In the genomic region with DNA sequence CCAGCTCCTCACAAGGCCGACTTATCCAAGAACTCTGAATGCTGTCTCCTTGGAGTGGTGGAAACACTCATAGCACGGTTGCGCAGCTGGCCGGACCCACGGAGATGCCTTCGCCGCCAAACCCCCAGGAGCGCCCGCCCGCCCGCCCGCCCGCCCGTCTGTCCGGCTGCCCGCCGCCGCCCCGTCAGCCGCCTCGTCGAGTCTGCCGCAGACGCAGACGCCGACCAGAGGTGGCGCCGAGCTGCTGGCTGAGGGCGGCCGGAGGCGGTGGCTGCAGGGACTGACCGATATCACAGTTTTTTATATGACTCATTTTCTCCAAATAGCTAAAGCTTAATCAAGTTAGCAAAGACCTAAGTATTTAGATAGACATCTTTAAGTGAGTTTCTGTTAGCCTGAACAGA, we compare ENCODE assay signal across 7 mouse cellular contexts. TPM values are rescaled to one million over a fixed set of nuclear protein-coding genes. Genes with fewer than 3 reads are reported as not detected.
DNase-seq lines count a peak whose midpoint lies in the region; ATAC-seq and TF ChIP-seq lines count a peak whose summit lies in the region.

No protein-coding gene starts in this region.

- WGBS in intestine, embryonic 14.5 days, result 1% methylated on average over 32 of the region's 32 CpGs
- 2% methylated on average over 32 of the region's 32 CpGs for WGBS in liver, adult 2 months
- WGBS in midbrain, embryonic 14.5 days, result 2% methylated on average over 32 of the region's 32 CpGs

- in situ Hi-C loops in Patski (cut with MboI; ENCODE audit: low pct_unique_long_range_greater_than_20kb), result loop anchor here (25.0 kb wide), 1 partner anchor 485 kb away; no protein-coding TSS in a partner anchor

- H3K27ac ChIP-seq in intestine, embryonic 14.5 days (ENCODE audit: low read depth), result no peak overlapping the region
- H3K27ac ChIP-seq in liver, adult 2 months (replicated peaks; ENCODE audit: insufficient read depth, low read depth, low read length), result no peak overlapping the region
- no peak overlapping the region for H3K27ac ChIP-seq in midbrain, embryonic 14.5 days (replicated peaks; ENCODE audit: low read depth, low read length)

- no peak overlapping the region for H3K9ac ChIP-seq in intestine, embryonic 14.5 days (ENCODE audit: low read length)
- H3K9ac ChIP-seq in liver, adult 2 months (ENCODE audit: low read depth, low read length), result no peak overlapping the region
- H3K9ac ChIP-seq in midbrain, embryonic 14.5 days (replicated peaks; ENCODE audit: low read length), result peak overlapping the region; percentile 29; the same call in 1 of the 2 replicates

- ATAC-seq in Patski, result no peak
- ATAC-seq in intestine, embryonic 14.5 days (replicated peaks; ENCODE audit: low FRiP score, low TSS enrichment, low read depth), result no peak
- ATAC-seq in midbrain, embryonic 14.5 days (ENCODE audit: low FRiP score, low TSS enrichment), result no peak

- H3K4me2 ChIP-seq in intestine, embryonic 14.5 days (ENCODE audit: low read length), result peak overlapping the region; percentile 52
- H3K4me2 ChIP-seq in midbrain, embryonic 14.5 days (ENCODE audit: low read length), result peak overlapping the region; percentile 56

- no peaks in the 10 kb centered on the region for H3K9me3 ChIP-seq in intestine, embryonic 14.5 days (ENCODE audit: control insufficient read depth, low read length)
- H3K9me3 ChIP-seq in midbrain, embryonic 14.5 days (ENCODE audit: control insufficient read depth, low read length), result no peaks in the 10 kb centered on the region

- POLR2A ChIA-PET in Patski (lab: Charles Lee), result no interaction called here

- H3K27me3 ChIP-seq in Patski, result no peaks in the 10 kb centered on the region
- peaks cover 3% of the 10 kb centered on the region for H3K27me3 ChIP-seq in intestine, embryonic 14.5 days (replicated peaks; ENCODE audit: control insufficient read depth, insufficient read depth, low read length)
- H3K27me3 ChIP-seq in liver, adult 2 months (ENCODE audit: control insufficient read depth, insufficient read depth, low read length), result no peaks in the 10 kb centered on the region
- no peaks in the 10 kb centered on the region for H3K27me3 ChIP-seq in midbrain, embryonic 14.5 days (ENCODE audit: control insufficient read depth, insufficient read depth, low read length)

- no peaks in the 10 kb centered on the region for H3K36me3 ChIP-seq in intestine, embryonic 14.5 days (ENCODE audit: control insufficient read depth, insufficient read depth, low read length)
- no peaks in the 10 kb centered on the region for H3K36me3 ChIP-seq in liver, adult 2 months (ENCODE audit: control insufficient read depth, insufficient read depth, low read length)
- H3K36me3 ChIP-seq in midbrain, embryonic 14.5 days (ENCODE audit: control insufficient read depth, insufficient read depth, low read length), result no peaks in the 10 kb centered on the region

- no peak for TF ChIP-seq POLR2A in liver, adult 2 months (IDR thresholded peaks at IDR 0.05; ENCODE audit: extremely low read depth, insufficient read depth, low read length)

- CTCF ChIA-PET in Patski (lab: Charles Lee), result no interaction called here

- H3K4me1 ChIP-seq in intestine, embryonic 14.5 days (replicated peaks; ENCODE audit: control insufficient read depth, insufficient read depth, low read length), result no peaks in the 10 kb centered on the region
- H3K4me1 ChIP-seq in liver, adult 2 months (ENCODE audit: control insufficient read depth, insufficient read depth, low read length), result peaks cover 3% of the 10 kb centered on the region; the same call in 1 of the 2 replicates
- no peaks in the 10 kb centered on the region for H3K4me1 ChIP-seq in midbrain, embryonic 14.5 days (ENCODE audit: control insufficient read depth, insufficient read depth, low read length)

- no peaks in the 10 kb centered on the region for H3K79me2 ChIP-seq in liver, adult 2 months (ENCODE audit: control insufficient read depth, insufficient read depth, low read length)

- peak overlapping the region; percentile 25 for H3K4me3 ChIP-seq in intestine, embryonic 14.5 days (ENCODE audit: low read depth, low read length)
- peak overlapping the region; percentile 17; the same call in 1 of the 2 replicates for H3K4me3 ChIP-seq in liver, adult 2 months (ENCODE audit: insufficient read depth, low read depth, low read length)
- peak overlapping the region; percentile 31 for H3K4me3 ChIP-seq in midbrain, embryonic 14.5 days (replicated peaks; ENCODE audit: low read depth, low read length)

- peak; percentile 30 for TF ChIP-seq CTCF in Patski (IDR thresholded peaks at IDR 0.05)
- TF ChIP-seq CTCF in liver, adult 2 months (IDR thresholded peaks at IDR 0.05; ENCODE audit: low read depth, low read length), result peak; percentile 50

- no peak for DNase-seq in Patski (ENCODE audit: low read depth, low spot score)
- DNase-seq in adrenal gland, postnatal 36 days, result peak; percentile 79 to 81
- DNase-seq in gastrocnemius, postnatal 10 days, result peak; percentile 49
- peak; percentile 63 for DNase-seq in intestine, embryonic 14.5 days (ENCODE audit: low spot score)
- peak; percentile 18 for DNase-seq in liver, adult 2 months (ENCODE audit: extremely low read depth, low read depth, low spot score)
- peak; percentile 70 for DNase-seq in midbrain, embryonic 14.5 days
- peak; percentile 18 for DNase-seq in yolk sac, embryonic 10.5 days (ENCODE audit: low spot score)

RNA-seq across cellular contexts. Expression of a gene that starts 13.1 kb away (rescaled TPM):
- 7.7 TPM for polyA plus RNA-seq in Patski (2021)
- 1 to 10 TPM; 4.1 to 4.6 TPM for total RNA-seq in adrenal gland, postnatal 36 days (2021)
- 1 to 10 TPM; 2.4 to 6.9 TPM for total RNA-seq in gastrocnemius, postnatal 10 days (2021)
- polyA plus RNA-seq in intestine, embryonic 14.5 days (2014; fragmentation: Nextera tagmentation; extraction: Ambion mirVana), result 0.38 and 1.1 TPM in 2 replicates
- total RNA-seq in liver, adult 2 months (2014; rRNA removed), result 4.9 and 5.4 TPM in 2 replicates
- 1.8 and 2.5 TPM in 2 replicates for polyA plus RNA-seq in liver, adult 2 months (2012; rRNA removed)
- 0.93 and 0.96 TPM in 2 replicates for polyA plus RNA-seq in midbrain, embryonic 14.5 days (2014; fragmentation: Nextera tagmentation; extraction: Ambion mirVana)

RNA-seq across cellular contexts. Expression of a gene that starts 50.2 kb away (rescaled TPM):
- polyA plus RNA-seq in Patski (2021), result 59.4 TPM
- total RNA-seq in adrenal gland, postnatal 36 days (2021), result 10 to 100 TPM; 33.2 to 34.6 TPM
- 10 to 100 TPM; 14.5 to 16.9 TPM for total RNA-seq in gastrocnemius, postnatal 10 days (2021)
- 42.9 and 48.6 TPM in 2 replicates for polyA plus RNA-seq in intestine, embryonic 14.5 days (2014; fragmentation: Nextera tagmentation; extraction: Ambion mirVana)
- total RNA-seq in liver, adult 2 months (2014; rRNA removed), result 25.9 and 32.9 TPM in 2 replicates
- 20.8 and 25.1 TPM in 2 replicates for polyA plus RNA-seq in liver, adult 2 months (2012; rRNA removed)
- 66.4 and 70.8 TPM in 2 replicates for polyA plus RNA-seq in midbrain, embryonic 14.5 days (2014; fragmentation: Nextera tagmentation; extraction: Ambion mirVana)
